Mouse (Mus musculus): ENCODE data around the gene I0C0044D17Rik. TPM values are rescaled to one million over a fixed set of nuclear protein-coding genes. Genes with fewer than 3 reads are reported as not detected.
A peak's percentile ranks its signal among the peaks of the same experiment; 100 is the strongest.

The I0C0044D17Rik gene
- total RNA-seq, 2 experiments from 2014 or later, result not detected

- DNase-seq, result no peak
Observed at GRCm38 (mm10) chr4:98831726-98832125, 8.1 kb upstream of the I0C0044D17Rik start.

- DNase-seq, result no peak
Observed at GRCm38 (mm10) chr4:98826701-98827100, 3.1 kb upstream of the I0C0044D17Rik start.

- no peak for DNase-seq
Observed at GRCm38 (mm10) chr4:98823047-98823446, 593 bp downstream of the I0C0044D17Rik start.

- no peak for DNase-seq
Observed at GRCm38 (mm10) chr4:98822478-98822877, 1.2 kb downstream of the I0C0044D17Rik start.

GRCm38 (mm10) chr4:98819216-98819755, 4.4 kb downstream of the I0C0044D17Rik start:
- no peak for DNase-seq

- peak; percentile 16 for DNase-seq
Observed at GRCm38 (mm10) chr4:98817184-98817911, 6.3 kb downstream of the I0C0044D17Rik start, which contains the start of gene Kank4. TSS of gene Kank4 (minus strand) at chr4:98817537.

- DNase-seq, result no peak
Observed at GRCm38 (mm10) chr4:98816807-98817183, 6.8 kb downstream of the I0C0044D17Rik start.

- no peak for DNase-seq
Observed at GRCm38 (mm10) chr4:98806306-98806705, 17.3 kb downstream of the I0C0044D17Rik start.

GRCm38 (mm10) chr4:98805291-98806048, 18.2 kb downstream of the I0C0044D17Rik start:
- no peak for DNase-seq

- DNase-seq, result no peak
Observed at GRCm38 (mm10) chr4:98804476-98805134, 19.0 kb downstream of the I0C0044D17Rik start.

GRCm38 (mm10) chr4:98801775-98802174, 21.9 kb downstream of the I0C0044D17Rik start:
- no peak for DNase-seq

GRCm38 (mm10) chr4:98800824-98801223, 22.8 kb downstream of the I0C0044D17Rik start:
- no peak for DNase-seq

GRCm38 (mm10) chr4:98796591-98797341, 26.9 kb downstream of the I0C0044D17Rik start:
- DNase-seq, result peak; percentile 41

GRCm38 (mm10) chr4:98795241-98795640, 28.4 kb downstream of the I0C0044D17Rik start:
- no peak for DNase-seq

- DNase-seq, result no peak
Observed at GRCm38 (mm10) chr4:98793486-98793885, 30.2 kb downstream of the I0C0044D17Rik start.

- DNase-seq, result no peak
Observed at GRCm38 (mm10) chr4:98790721-98791120, 32.9 kb downstream of the I0C0044D17Rik start.

GRCm38 (mm10) chr4:98789861-98790311, 33.8 kb downstream of the I0C0044D17Rik start:
- DNase-seq, result no peak

- no peak for DNase-seq
Observed at GRCm38 (mm10) chr4:98789133-98789765, 34.4 kb downstream of the I0C0044D17Rik start.

- DNase-seq, result no peak
Observed at GRCm38 (mm10) chr4:98786281-98786680, 37.4 kb downstream of the I0C0044D17Rik start.

- DNase-seq, result no peak
Observed at GRCm38 (mm10) chr4:98785851-98786250, 37.8 kb downstream of the I0C0044D17Rik start.

- DNase-seq, result no peak
Observed at GRCm38 (mm10) chr4:98778219-98778618, 45.4 kb downstream of the I0C0044D17Rik start.
